Mouse (Mus musculus) heart, postnatal 0 days (tissue): ENCODE results near the gene Chic2. TPM values are rescaled to one million over a fixed set of nuclear protein-coding genes. Genes with fewer than 3 reads are reported as not detected.

Source experiments
- ATAC-seq: fragments of 200-750 bp; cut with Nextera tagmentation; 2 replicates; pipeline ENCODE4 v1.8.0; 2017; ENCODE audit warnings: low read depth, moderate number of reproducible peaks, moderate library complexity; ENCODE audit not compliant: insufficient read depth
- DNase-seq: peaks from one replicate; pipeline ENCODE4 v3.0.0-alpha.2; 2016; ENCODE audit warnings: low spot score
- H3K27ac ChIP-seq: fragments of 300-500 bp; sonication (generic); 2 replicates; pipeline ENCODE4 v1.5.1; 2014; ENCODE audit warnings: low read depth, mild to moderate bottlenecking
- H3K27me3 ChIP-seq: fragments of 300-500 bp; sonication (generic); 2 replicates; pipeline ENCODE4 v1.6.1; 2014; ENCODE audit warnings: low read length, mixed read lengths; ENCODE audit not compliant: control insufficient read depth, insufficient read depth
- H3K36me3 ChIP-seq: fragments of 300-500 bp; sonication (generic); replicated peaks from 2 replicates; pipeline ENCODE4 v1.6.1; 2014; ENCODE audit warnings: low read length, mixed read lengths; ENCODE audit not compliant: control insufficient read depth, insufficient read depth
- H3K4me1 ChIP-seq: fragments of 300-500 bp; sonication (generic); 2 replicates; pipeline ENCODE4 v1.6.1; 2014; ENCODE audit warnings: antibody characterized with exemption; ENCODE audit not compliant: control insufficient read depth, insufficient read depth
- H3K4me2 ChIP-seq: fragments of 300-500 bp; sonication (generic); 2 replicates; pipeline ENCODE4 v1.6.1; 2014; ENCODE audit warnings: low read depth, mild to moderate bottlenecking, low read length, moderate library complexity
- H3K4me3 ChIP-seq: fragments of 300-500 bp; sonication (generic); 2 replicates; pipeline ENCODE4 v1.5.1; 2014; ENCODE audit warnings: low read depth, low read length
- H3K9ac ChIP-seq: fragments of 300-500 bp; sonication (generic); replicated peaks from 2 replicates; pipeline ENCODE4 v1.6.1; 2014; ENCODE audit warnings: low read depth, low read length, mixed read lengths
- H3K9me3 ChIP-seq: fragments of 300-500 bp; sonication (generic); replicated peaks from 2 replicates; pipeline ENCODE4 v1.6.1; 2016; ENCODE audit warnings: low read length; ENCODE audit not compliant: control insufficient read depth
- CTCF ChIP-seq: IDR thresholded peaks from 2 replicates; pipeline ENCODE4 v1.5.1; 2016; ENCODE audit warnings: antibody characterized with exemption, control low read depth, low read depth
- EP300 ChIP-seq: IDR thresholded peaks from 2 replicates; pipeline ENCODE4 v1.6.1; 2016; ENCODE audit warnings: antibody characterized with exemption, low read depth
- WGBS: fragments of 180-500 bp; shearing (Covaris S2); extraction: QIAGEN DNeasy Blood & Tissue Kit; methylation state at CpG from one replicate; pipeline ENCODE4 v1.1.7; 2014; 5-methylcytosine and 5-hydroxymethylcytosine counted together
- polyA plus RNA-seq: library from polyadenylated mRNA; unstranded; fragments of >200 nt; fragmentation: Nextera tagmentation; extraction: Ambion mirVana; gene quantifications from 2 replicates; pipeline ENCODE4 v1.2.1, GENCODE M21; 2015
- total RNA-seq: library from RNA; depleted of rRNA; stranded (reverse); fragments of >200 nt; gene quantifications from 2 replicates; pipeline ENCODE4 v1.2.3, GENCODE M21; 2014; ENCODE audit warnings: low replicate concordance

Chic2 gene
- total and polyA plus RNA-seq, 2 experiments from 2014 or later, result 27.4 to 28.5 TPM

GRCm38 (mm10) chr5:75083591-75084392 lies 39.2 kb upstream of the Chic2 start:
- H3K27me3 ChIP-seq, result peaks cover 94% of the 10 kb centered on the region
- 3% methylated on average over 27 of the region's 27 CpGs for WGBS
- DNase-seq, result no peak

GRCm38 (mm10) chr5:75083061-75083460 lies 38.5 kb upstream of the Chic2 start:
- H3K27me3 ChIP-seq, result peaks cover 97% of the 10 kb centered on the region
- WGBS, result 3% methylated on average over 14 of the region's 14 CpGs

More at GRCm38 (mm10) chr5:75083591-75084392, 39.2 kb upstream of the Chic2 start:
- H3K9ac ChIP-seq, result no peak overlapping the region
- no peak overlapping the region for H3K27ac ChIP-seq
- H3K4me2 ChIP-seq, result peak overlapping the region; percentile 40
- no peaks in the 10 kb centered on the region for H3K4me1 ChIP-seq
- no peak for ATAC-seq
- H3K4me3 ChIP-seq, result peak overlapping the region; percentile 25
- H3K36me3 ChIP-seq, result no peaks in the 10 kb centered on the region
- H3K9me3 ChIP-seq, result no peaks in the 10 kb centered on the region
- TF ChIP-seq CTCF (no peak), EP300 (no peak)

GRCm38 (mm10) chr5:75082439-75082838 lies 37.9 kb upstream of the Chic2 start:
- Histone ChIP-seq H3K4me3 (no peak overlapping the region), H3K27ac (no peak overlapping the region), H3K4me2 (no peak overlapping the region), H3K27me3 (peaks cover 97% of the 10 kb centered on the region), H3K9me3 (no peaks in the 10 kb centered on the region), H3K4me1 (no peaks in the 10 kb centered on the region), H3K9ac (no peak overlapping the region), H3K36me3 (no peaks in the 10 kb centered on the region)
- DNase-seq (no peak), ATAC-seq (no peak)
- 21% methylated on average over 6 of the region's 6 CpGs for WGBS
- TF ChIP-seq CTCF (no peak), EP300 (no peak)

More at GRCm38 (mm10) chr5:75083061-75083460, 38.5 kb upstream of the Chic2 start:
- DNase-seq (no peak), ATAC-seq (no peak)
- Histone ChIP-seq H3K27ac (no peak overlapping the region), H3K9me3 (no peaks in the 10 kb centered on the region), H3K4me3 (0 out of 2 replicates have a peak overlapping the region, but pooled peaks have one; percentile 12), H3K36me3 (no peaks in the 10 kb centered on the region), H3K9ac (no peak overlapping the region), H3K4me1 (no peaks in the 10 kb centered on the region), H3K4me2 (no peak overlapping the region)
- TF ChIP-seq EP300 (no peak), CTCF (no peak)

- Histone ChIP-seq H3K36me3 (no peaks in the 10 kb centered on the region), H3K27ac (no peak overlapping the region), H3K4me3 (no peak overlapping the region), H3K9me3 (no peaks in the 10 kb centered on the region), H3K27me3 (peaks cover 99% of the 10 kb centered on the region), H3K9ac (no peak overlapping the region), H3K4me1 (no peaks in the 10 kb centered on the region), H3K4me2 (no peak overlapping the region)
- TF ChIP-seq CTCF, result no peak
- TF ChIP-seq EP300, result no peak
- 1% methylated on average over 7 of the region's 7 CpGs for WGBS
- ATAC-seq (no peak; the same call in 1 of the 2 replicates), DNase-seq (no peak)
Observed at GRCm38 (mm10) chr5:75079564-75079963, 35.0 kb upstream of the Chic2 start.

DNA sequence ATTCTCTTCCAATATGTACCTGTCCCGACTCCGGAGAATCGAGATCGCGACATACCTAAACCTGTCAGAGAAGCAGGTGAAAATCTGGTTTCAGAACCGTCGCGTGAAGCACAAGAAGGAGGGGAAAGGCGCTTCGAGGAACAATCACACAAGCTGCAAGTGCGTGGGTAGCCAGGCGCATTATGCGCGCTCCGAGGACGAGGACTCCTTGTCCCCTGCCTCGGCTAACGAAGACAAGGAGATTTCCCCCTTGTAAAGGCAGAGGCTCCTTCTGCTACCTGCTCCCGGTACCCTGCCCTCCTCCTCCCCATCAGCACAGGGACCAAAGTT lies 32.4 kb upstream of the Chic2 start:
- no peak overlapping the region for H3K4me2 ChIP-seq
- peaks cover 99% of the 10 kb centered on the region for H3K27me3 ChIP-seq
- ATAC-seq, result no peak
- no peak overlapping the region for H3K9ac ChIP-seq
- H3K4me3 ChIP-seq, result no peak overlapping the region
- no peaks in the 10 kb centered on the region for H3K4me1 ChIP-seq
- H3K9me3 ChIP-seq, result no peaks in the 10 kb centered on the region
- H3K36me3 ChIP-seq, result no peaks in the 10 kb centered on the region
- TF ChIP-seq CTCF (no peak), EP300 (no peak)
- H3K27ac ChIP-seq, result no peak overlapping the region
- no peak for DNase-seq
- 3% methylated on average over 19 of the region's 19 CpGs for WGBS
